Mouse (Mus musculus) midbrain, postnatal 0 days (tissue): ENCODE measurements at regions not wholly inside any gene's neighbourhood (a gene's known extent, or its start where the extent isn't known, plus 50 kb on each side); places are given as distances from the start of the nearest gene placed in this dataset.

ENCODE experiments used
- ATAC-seq: fragments of 200-750 bp; cut with Nextera tagmentation; 2 replicates; pipeline ENCODE4 v1.8.0; 2017; ENCODE audit warnings: moderate number of reproducible peaks, mild to moderate bottlenecking, moderate TSS enrichment, moderate library complexity; ENCODE audit not compliant: low FRiP score
- DNase-seq: peaks from one replicate; pipeline ENCODE4 v3.0.0-alpha.2; 2015; ENCODE audit warnings: low spot score
- H3K27ac ChIP-seq: fragments of 300-500 bp; sonication (generic); 2 replicates; pipeline ENCODE4 v1.5.1; 2014; ENCODE audit warnings: low read depth, mild to moderate bottlenecking, low read length, mixed read lengths
- H3K27me3 ChIP-seq: fragments of 300-500 bp; sonication (generic); 2 replicates; pipeline ENCODE4 v1.6.1; 2014; ENCODE audit warnings: low read length, control low read depth, mixed read lengths; ENCODE audit not compliant: insufficient read depth
- H3K36me3 ChIP-seq: fragments of 300-500 bp; sonication (generic); 2 replicates; pipeline ENCODE4 v1.6.1; 2014; ENCODE audit warnings: low read length, control low read depth, mixed read lengths; ENCODE audit not compliant: insufficient read depth
- H3K4me1 ChIP-seq: fragments of 300-500 bp; sonication (generic); 2 replicates; pipeline ENCODE4 v1.6.1; 2014; ENCODE audit warnings: mild to moderate bottlenecking, control low read depth, antibody characterized with exemption, low read length, mixed read lengths; ENCODE audit not compliant: insufficient read depth
- H3K4me2 ChIP-seq: fragments of 300-500 bp; sonication (generic); 2 replicates; pipeline ENCODE4 v1.6.1; 2014; ENCODE audit warnings: low read depth, mild to moderate bottlenecking, low read length, mixed read lengths; ENCODE audit not compliant: poor library complexity, severe bottlenecking
- H3K4me3 ChIP-seq: fragments of 300-500 bp; sonication (generic); 2 replicates; pipeline ENCODE4 v1.5.1; 2014; ENCODE audit warnings: low read depth, mild to moderate bottlenecking, low read length, moderate library complexity
- H3K9ac ChIP-seq: fragments of 300-500 bp; sonication (generic); replicated peaks from 2 replicates; pipeline ENCODE4 v1.6.1; 2014; ENCODE audit warnings: mild to moderate bottlenecking, low read length, moderate library complexity, mixed read lengths; ENCODE audit not compliant: poor library complexity, severe bottlenecking
- H3K9me3 ChIP-seq: fragments of 300-500 bp; sonication (generic); 2 replicates; pipeline ENCODE4 v1.6.1; 2016; ENCODE audit warnings: low read length, control low read depth
- CTCF ChIP-seq: IDR thresholded peaks from 2 replicates; pipeline ENCODE4 v1.5.1; 2016; ENCODE audit warnings: antibody characterized with exemption, mild to moderate bottlenecking
- WGBS: fragments of 180-500 bp; shearing (Covaris S2); extraction: QIAGEN DNeasy Blood & Tissue Kit; methylation state at CpG from one replicate; pipeline ENCODE4 v1.1.7; 2014; 5-methylcytosine and 5-hydroxymethylcytosine counted together

DNA sequence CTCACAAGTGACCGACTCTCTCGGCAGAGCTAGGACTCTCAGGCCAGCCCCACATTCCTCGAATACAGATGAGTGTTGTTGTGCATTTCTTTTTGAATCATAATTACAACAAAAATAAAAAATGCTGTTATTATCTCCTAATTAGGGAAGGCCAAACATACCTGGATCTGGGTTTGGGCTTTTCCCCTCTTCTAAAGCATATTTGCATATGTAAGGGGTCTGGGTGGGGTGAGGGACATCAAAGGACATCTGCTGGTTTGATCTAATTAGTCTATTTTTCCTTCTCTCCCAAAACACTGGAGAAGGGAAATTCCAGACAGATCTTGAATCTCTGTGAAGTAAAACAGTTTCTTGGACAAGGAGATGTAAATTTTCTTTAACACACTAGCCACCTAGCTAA lies 85.3 kb downstream of the Tfap2a start:
- WGBS: 68% methylated on average over 3 of the region's 3 CpGs
- TF ChIP-seq CTCF: no peak
- DNase-seq: no peak

DNA sequence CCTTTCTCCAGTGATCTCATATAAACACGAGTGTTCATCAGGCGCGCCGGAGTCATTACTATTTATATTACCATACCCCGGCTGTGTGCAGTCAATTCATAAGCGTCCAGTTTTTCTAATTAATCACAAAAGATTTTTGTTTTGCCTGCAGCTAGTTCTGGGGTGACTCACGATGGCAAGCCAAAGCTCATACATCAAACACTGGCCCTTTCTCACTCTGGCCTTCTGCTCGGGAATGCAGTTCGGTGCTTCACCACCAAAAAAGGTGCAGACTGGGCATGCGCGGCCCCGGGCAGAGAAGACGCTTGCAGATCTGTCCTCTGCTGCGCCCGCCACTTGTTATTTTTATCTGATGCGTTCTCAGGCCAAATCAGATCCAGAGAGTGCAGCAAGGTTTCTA lies 87.1 kb downstream of the Tfap2a start:
- Histone ChIP-seq H3K27ac (no peak overlapping the region), H3K27me3 (no peaks in the 10 kb centered on the region), H3K9me3 (no peaks in the 10 kb centered on the region), H3K4me2 (no peak overlapping the region), H3K9ac (no peak overlapping the region), H3K4me3 (no peak overlapping the region), H3K36me3 (no peaks in the 10 kb centered on the region), H3K4me1 (no peaks in the 10 kb centered on the region)
- WGBS: 46% methylated on average over 16 of the region's 16 CpGs
- TF ChIP-seq CTCF: peak; percentile 36
- ATAC-seq (peak; percentile 84), DNase-seq (peak; percentile 86)

More for the DNA sequence above, 85.3 kb downstream of the Tfap2a start:
- Histone ChIP-seq H3K4me3 (no peak overlapping the region), H3K27me3 (no peaks in the 10 kb centered on the region), H3K9ac (no peak overlapping the region), H3K9me3 (no peaks in the 10 kb centered on the region), H3K4me1 (no peaks in the 10 kb centered on the region), H3K4me2 (no peak overlapping the region), H3K27ac (no peak overlapping the region), H3K36me3 (no peaks in the 10 kb centered on the region)
- no peak for ATAC-seq

DNA sequence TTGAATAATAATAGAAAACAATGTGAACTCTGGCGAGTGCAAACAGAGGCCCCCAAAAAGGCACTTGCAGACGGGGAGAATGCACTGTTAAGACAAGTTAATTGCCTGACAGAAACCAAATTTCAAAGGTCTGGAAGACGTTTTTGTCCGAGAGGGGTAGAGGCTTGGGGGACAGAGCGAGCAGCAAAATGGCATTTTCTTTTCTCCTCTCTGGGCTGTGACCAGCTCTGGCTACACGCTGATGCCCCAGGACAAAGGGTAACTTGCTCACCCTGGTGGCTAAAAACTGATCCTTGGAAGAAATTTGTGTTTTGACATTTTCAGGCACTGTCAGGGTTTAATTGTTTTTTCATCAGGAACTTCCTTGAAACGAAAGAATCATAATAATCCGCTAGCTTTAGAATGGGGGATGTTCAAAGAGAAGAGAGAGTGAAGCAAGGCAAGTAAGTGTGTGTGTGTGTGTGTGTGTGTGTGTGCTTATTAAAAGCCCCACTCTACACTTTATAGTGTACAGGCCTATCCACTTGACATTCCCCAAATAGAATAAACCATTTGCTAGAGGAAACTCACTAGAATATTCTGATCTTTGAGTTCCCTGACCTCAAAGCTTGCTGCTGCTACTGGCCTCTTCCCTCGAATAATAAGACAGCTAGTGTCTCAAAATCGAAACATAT lies 88.0 kb downstream of the Tfap2a start:
- H3K4me2 ChIP-seq: no peak overlapping the region
- no peak overlapping the region for H3K9ac ChIP-seq
- peak; percentile 39 for TF ChIP-seq CTCF
- no peak for ATAC-seq
- no peaks in the 10 kb centered on the region for H3K36me3 ChIP-seq
- no peaks in the 10 kb centered on the region for H3K4me1 ChIP-seq
- peak; percentile 8 for DNase-seq
- no peaks in the 10 kb centered on the region for H3K27me3 ChIP-seq
- H3K9me3 ChIP-seq: no peaks in the 10 kb centered on the region
- no peak overlapping the region for H3K27ac ChIP-seq
- H3K4me3 ChIP-seq: no peak overlapping the region
- 28% methylated on average over 10 of the region's 10 CpGs for WGBS

DNA sequence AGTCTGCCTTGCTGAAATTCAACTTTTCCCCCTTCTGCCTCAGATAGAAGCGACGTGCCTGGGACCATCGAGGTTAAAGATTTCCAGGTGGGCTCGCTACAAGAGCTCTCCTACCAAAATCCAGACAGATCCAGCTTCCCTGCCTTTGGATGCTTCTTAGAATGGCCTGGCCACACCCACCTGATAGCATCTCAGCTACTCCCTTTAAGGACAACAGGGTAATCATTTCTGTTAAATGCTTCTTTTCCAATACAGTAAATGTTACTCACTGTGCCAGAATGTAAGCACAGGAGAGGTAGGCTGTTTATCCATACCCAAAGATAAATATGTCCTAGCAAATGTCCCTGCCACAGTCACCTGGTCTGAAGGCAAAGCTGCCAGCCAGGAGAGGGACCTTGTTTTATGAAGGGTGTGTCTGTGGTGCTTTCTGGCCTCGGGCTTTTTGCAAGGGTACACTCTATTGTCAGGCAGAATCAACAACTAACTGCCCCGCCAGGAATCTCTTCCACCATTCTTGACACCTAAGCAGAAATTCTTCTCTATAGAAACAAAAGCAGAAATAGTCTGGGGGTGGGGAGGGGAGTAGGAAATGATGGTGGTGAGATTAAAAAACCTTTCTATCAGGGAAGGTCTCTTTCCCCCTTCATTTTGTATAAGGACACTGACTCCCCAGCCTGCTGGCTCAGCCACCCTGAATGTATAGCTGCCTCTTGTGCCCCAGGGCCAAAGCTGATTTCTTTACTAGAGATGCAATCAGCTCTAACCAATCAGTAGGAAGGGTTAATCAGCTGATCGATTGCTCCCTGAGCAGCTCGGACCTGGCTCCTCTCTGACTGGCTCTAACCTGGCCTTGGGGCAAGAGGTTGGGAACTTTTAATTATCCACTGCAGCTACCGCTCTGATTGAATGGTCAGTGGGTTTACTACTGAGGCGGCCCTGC lies 88.8 kb downstream of the Tfap2a start:
- Histone ChIP-seq H3K4me2 (no peak overlapping the region), H3K36me3 (no peaks in the 10 kb centered on the region), H3K4me3 (no peak overlapping the region), H3K4me1 (no peaks in the 10 kb centered on the region), H3K27me3 (no peaks in the 10 kb centered on the region), H3K9me3 (no peaks in the 10 kb centered on the region), H3K27ac (no peak overlapping the region), H3K9ac (no peak overlapping the region)
- no peak for TF ChIP-seq CTCF
- WGBS: 42% methylated on average over 10 of the region's 10 CpGs
- DNase-seq: peak; percentile 10
- no peak for ATAC-seq

DNA sequence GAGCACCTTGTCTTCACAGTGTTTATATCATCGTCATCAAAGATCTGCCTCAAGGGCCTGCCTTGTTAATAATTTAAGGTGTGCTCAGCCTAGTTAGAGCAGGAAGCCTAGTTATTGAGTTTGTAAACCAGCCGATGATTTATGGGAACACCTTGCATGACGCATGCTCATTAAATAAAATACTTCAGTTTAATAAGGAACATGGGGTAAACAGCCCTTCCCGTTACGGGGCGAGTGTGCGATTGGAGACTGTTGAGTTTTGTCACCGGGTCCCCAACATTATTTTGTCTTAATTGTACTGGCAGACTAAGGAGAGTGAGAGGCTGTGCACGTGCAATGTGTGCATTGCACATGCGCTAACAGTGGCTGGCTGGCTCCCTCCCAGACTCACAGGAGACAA lies 92.0 kb downstream of the Tfap2a start:
- no peak for TF ChIP-seq CTCF
- Histone ChIP-seq H3K36me3 (no peaks in the 10 kb centered on the region), H3K4me2 (no peak overlapping the region), H3K27ac (no peak overlapping the region), H3K9me3 (no peaks in the 10 kb centered on the region), H3K4me3 (no peak overlapping the region), H3K27me3 (no peaks in the 10 kb centered on the region), H3K4me1 (no peaks in the 10 kb centered on the region), H3K9ac (no peak overlapping the region)
- DNase-seq (no peak), ATAC-seq (no peak)
- WGBS: 80% methylated on average over 10 of the region's 10 CpGs

DNA sequence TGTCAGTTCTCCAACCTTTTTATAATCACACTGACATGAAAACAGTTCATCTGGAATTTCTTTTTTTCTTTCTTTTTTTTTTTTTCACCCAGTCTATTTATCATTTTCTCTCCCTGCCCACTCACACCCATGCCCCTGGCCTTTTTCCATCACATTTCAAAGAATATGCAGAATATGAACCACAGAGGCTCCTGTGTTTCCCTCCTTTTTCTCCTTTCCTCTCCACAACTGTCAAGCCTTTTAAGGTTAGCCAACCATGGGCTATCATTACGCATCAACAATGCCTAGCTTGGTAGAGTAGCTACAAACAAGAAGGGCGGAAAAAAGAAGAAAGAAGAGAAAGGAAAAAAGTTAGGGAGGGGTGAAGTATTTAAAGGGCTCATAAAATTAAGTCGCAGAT lies 92.5 kb downstream of the Tfap2a start:
- TF ChIP-seq CTCF: no peak
- DNase-seq (no peak), ATAC-seq (no peak)
- Histone ChIP-seq H3K36me3 (no peaks in the 10 kb centered on the region), H3K9ac (no peak overlapping the region), H3K27ac (no peak overlapping the region), H3K9me3 (no peaks in the 10 kb centered on the region), H3K4me3 (no peak overlapping the region), H3K27me3 (no peaks in the 10 kb centered on the region), H3K4me1 (no peaks in the 10 kb centered on the region), H3K4me2 (no peak overlapping the region)
- WGBS: 72% methylated on average over 3 of the region's 3 CpGs
